Mouse (Mus musculus) skeletal muscle tissue, postnatal 0 days (tissue): Measurements from ENCODE around the gene Trp53i13. TPM values are rescaled to one million over a fixed set of nuclear protein-coding genes. Genes with fewer than 3 reads are reported as not detected.

ENCODE experiments used
- polyA plus RNA-seq: library from polyadenylated mRNA; unstranded; fragments of >200 nt; fragmentation: Nextera tagmentation; extraction: Ambion mirVana; gene quantifications from 2 replicates; pipeline ENCODE4 v1.2.1, GENCODE M21; 2015

Trp53i13 gene
- 17.4 and 24.1 TPM in 2 replicates for polyA plus RNA-seq

DNA sequence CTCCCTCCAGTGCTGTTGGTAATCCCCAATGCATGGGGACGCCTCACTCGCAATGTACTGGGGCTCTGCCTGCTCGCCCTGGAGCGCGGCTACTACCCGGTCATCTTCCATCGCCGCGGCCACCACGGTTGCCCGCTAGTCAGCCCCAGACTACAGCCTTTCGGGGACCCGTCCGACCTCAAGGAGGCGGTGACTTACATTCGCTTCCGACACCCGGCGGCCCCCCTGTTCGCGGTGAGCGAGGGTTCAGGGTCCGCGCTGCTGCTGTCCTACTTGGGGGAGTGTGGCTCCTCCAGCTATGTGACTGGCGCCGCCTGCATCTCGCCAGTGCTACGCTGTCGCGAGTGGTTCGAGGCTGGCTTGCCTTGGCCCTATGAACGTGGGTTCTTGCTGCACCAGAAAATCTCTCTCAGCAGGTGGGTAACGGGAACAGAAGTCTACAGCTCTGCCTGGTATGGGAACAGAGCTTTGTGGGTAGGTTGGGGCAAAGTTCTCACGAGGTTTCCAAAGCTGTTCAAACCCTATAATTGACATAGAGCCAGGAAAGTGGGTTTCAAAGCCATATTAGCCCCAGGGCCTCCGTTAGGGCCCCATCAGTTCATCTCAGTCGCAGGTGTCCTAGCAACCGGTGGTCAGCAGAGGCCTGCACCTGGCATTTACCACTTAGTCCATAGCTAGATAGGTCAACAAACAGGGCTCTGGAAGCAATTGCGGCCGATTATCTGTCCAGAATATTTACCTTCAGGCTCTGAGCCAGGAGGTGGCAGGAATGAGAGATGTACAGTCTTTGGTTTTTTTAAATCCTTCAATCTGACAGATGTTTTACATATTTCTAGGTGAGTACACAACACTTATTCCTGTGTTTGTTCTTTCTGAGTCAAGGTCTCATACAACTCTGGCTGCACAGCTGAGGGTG, at the start of gene Trp53i13:
TSS of gene Trp53i13 (minus strand) at position 344 of the 916 bp plus-strand sequence.

DNA sequence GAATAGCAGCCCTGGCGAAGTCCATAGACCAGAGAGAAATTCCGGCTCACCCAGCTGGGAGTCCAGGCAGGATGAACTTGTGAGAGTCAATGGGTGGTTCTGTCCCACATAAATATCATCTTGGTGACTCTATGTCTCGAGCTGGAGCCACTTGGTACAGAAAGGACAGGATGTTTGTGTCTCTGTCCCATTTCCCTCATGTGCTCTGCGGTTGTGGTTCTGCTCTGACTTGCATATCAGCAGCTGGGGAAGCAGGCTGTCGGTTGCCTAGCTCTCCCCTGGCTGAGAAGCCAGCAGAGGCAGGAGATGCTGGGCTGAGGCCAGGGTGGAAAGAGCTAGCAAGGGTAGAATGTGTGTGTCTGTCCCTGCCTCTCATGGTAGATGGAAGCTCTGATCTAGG, 3.3 kb upstream of the Trp53i13 start, which contains the start of gene Gm10392:
TSS of gene Gm10392 (minus strand) at position 156 of the 400 bp plus-strand sequence.

DNA sequence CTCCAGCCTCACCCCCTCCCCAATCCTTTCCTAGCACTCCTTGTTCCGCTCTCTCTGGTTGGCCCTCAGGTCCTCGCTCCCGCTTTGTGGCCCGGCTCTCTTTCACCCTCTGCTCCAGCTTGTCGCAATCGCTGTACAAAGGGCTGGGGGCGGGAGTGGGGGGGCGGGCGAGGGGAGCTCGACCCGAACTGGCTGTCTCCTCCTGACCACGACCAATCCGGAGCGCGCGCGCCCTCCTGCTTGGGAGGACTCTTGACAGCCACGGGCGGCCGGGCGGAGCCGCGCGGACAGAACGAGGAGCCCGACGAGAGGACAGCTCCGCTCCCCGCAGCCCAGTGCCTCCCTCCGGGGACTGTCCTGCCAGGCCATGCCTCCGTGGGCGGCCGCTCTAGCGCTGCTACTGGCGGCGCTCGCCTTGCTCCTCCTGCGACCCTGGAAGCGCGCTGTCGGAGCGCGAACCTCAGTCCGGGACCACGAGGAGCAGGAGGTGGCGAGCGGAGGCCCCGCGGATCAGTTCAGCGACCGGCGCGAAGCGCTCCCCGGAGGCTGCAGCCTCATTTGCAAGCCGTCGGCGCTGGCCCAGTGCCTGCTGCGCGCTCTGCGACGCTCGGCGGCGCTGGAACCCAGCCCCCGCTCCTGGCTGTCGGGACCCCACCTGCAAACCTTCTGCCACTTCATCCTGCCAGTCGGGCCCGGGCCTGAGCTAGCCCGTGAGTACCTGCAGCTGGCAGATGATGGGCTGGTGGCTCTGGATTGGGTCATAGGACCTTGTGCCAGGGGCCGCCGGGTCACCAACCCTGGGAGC, 746 bp downstream of the Trp53i13 start, which contains the start of gene Abhd15:
TSS of gene Abhd15 (plus strand) at position 290 of the 805 bp plus-strand sequence.

DNA sequence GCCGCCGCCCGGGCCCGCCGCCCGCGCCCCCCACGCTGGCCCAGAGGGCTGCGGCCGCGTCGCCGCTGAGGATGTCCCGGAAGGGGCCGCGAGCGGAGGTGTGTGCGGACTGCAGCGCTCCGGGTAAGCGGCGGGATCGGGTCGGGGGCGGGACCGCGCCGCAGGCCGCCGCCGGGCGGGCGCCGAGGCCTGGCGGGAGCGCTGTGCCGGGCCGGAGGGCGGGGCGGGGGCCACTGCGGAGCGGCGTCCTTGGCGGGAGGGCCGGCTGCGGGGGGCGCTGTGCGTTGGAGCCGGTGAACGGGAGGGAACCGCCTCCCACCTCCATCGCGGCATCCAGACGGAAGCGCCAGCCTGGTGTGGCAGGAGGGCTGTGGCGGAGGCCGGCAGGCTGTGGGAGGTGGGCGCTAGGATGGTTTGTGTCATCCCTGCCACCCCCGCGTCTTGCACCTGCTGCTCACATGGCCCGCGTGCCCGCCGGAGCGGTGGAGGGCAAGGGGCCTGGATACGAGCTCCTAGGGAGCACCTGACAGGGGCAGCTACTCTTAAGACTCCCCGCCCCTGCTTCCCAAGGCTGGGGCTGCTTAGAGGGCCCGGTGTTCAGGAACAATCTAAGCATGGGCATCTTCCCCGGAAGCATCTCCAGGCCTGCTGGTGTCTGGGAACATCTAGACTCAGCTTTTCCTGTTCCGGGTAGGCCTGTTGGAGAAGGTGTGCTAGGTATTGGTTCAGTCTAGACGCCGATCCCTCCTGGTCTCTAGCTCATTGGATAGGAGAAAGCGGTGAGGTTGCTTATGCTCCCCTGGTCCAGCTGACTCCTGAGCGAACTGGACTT, 22.1 kb downstream of the Trp53i13 start, which contains the start of gene Git1:
TSS of gene Git1 (plus strand) at position 51 of the 832 bp plus-strand sequence.

DNA sequence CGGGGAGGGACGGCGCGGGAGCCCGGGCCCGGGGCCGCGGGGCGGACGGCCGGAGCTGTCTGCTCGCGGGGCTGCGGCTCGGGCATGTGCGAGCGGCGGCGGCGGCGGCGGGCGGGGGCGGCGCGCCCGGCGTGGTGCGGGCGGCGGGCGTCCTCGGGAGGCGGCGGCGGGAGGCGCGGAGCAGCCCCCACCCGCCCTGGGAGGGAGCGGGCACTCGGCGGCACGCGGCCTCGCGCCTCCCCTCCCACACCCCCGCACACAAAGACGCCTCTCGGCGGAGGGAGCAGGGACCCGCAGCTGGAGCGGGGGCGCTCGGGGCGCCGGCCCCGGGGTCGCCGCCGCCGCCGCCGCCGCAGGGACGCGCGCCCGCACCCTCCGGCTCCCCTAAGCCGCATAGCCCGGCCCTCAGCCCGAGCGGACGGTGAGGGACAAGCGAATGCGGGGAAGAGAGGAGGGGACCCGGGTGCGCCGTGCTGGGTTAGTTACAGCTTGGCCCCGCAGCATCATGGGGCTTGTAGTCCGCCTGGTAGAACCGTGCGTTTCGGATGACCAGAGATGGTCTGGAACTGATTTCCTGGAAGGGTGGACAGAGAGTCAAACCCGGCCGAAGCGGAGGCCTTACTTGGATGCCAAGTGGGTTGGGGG, 26.1 kb downstream of the Trp53i13 start, which contains the start of gene Ankrd13b:
TSS of gene Ankrd13b (minus strand) at position 88 of the 645 bp plus-strand sequence.

DNA sequence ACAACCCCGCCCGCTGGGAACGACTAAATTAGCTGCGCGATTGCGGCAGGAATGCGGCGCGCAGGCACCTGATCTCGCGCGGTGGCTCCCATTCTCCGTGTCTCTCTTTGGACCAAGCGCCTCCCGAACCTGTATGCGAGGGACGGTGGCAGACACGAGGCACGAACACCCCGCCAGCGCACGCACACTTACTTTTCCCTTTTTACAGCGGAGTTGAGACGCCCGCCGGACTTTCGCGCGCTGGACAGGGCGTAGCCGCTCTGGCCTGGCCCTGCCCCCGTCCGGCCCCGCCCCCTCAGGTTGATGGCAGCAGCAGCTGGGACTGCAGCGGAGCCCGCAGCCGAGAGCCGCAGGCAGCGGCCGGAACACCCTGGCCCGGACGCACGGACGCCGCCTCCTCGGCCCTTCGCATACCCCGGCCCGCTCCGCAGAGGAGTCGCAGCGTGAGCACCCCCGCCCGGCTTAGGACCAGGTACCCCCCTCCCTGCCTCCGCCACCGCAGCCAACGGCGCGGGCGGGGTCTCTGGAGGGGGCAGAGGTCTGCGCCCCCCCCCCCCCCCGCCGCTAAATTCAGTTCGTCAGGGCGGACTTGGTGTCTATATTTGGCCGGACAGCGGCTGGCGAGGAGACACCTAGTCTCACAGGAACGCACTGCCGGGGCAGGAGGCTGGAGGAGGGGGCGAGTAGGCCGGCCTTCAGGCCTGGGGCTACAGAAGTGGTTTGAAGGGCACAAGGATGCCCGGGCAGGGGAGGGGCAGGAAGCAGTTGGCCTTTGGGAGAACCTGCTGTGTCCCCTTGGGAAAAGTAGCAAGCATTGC, 53.3 kb downstream of the Trp53i13 start, which contains the start of gene Coro6:
TSS of gene Coro6 (plus strand) at position 129 of the 818 bp plus-strand sequence.

Other genes with a start within 250 kb of the Trp53i13 start
- 36.1 and 39.0 TPM in 2 replicates for gene Coro6, start 53.6 kb downstream of the Trp53i13 start, polyA plus RNA-seq
- gene Ankrd13b, start 26.3 kb downstream of the Trp53i13 start, polyA plus RNA-seq, result 2.1 and 2.9 TPM in 2 replicates
- gene Git1, start 22.4 kb downstream of the Trp53i13 start, polyA plus RNA-seq, result 5.1 and 6.5 TPM in 2 replicates
- gene Abhd15, start 859 bp downstream of the Trp53i13 start, polyA plus RNA-seq, result 2.4 and 11.6 TPM in 2 replicates
- 0.18 TPM in 1 of 2 replicates, not detected in the other for gene Gm10392, start 3.2 kb upstream of the Trp53i13 start, polyA plus RNA-seq
- 12.0 and 14.0 TPM in 2 replicates for gene Taok1, start 91.8 kb upstream of the Trp53i13 start, polyA plus RNA-seq
- 3.0 and 3.3 TPM in 2 replicates for gene Nufip2, start 170.2 kb upstream of the Trp53i13 start, polyA plus RNA-seq
- not detected in 2 replicates for gene Cryba1, start 209.3 kb upstream of the Trp53i13 start, polyA plus RNA-seq
- gene Myo18a, start 247.3 kb upstream of the Trp53i13 start, polyA plus RNA-seq, result 63.1 and 85.2 TPM in 2 replicates